Mouse (Mus musculus) E14TG2a.4 (cell line): ENCODE measurements around the gene Abhd14b.

Source experiments
- CTCF ChIP-seq: conservative IDR thresholded peaks from 2 replicates; pipeline ENCODE4 v1.5.1; 2014; ENCODE audit warnings: low read length
- NANOG ChIP-seq: IDR thresholded peaks from 2 replicates; pipeline ENCODE4 v1.6.1; 2014; ENCODE audit warnings: borderline replicate concordance, low read length, mixed read lengths
- POU5F1 ChIP-seq: IDR thresholded peaks from 2 replicates; pipeline ENCODE4 v1.6.1; 2014; ENCODE audit warnings: low read length, borderline replicate concordance

DNA sequence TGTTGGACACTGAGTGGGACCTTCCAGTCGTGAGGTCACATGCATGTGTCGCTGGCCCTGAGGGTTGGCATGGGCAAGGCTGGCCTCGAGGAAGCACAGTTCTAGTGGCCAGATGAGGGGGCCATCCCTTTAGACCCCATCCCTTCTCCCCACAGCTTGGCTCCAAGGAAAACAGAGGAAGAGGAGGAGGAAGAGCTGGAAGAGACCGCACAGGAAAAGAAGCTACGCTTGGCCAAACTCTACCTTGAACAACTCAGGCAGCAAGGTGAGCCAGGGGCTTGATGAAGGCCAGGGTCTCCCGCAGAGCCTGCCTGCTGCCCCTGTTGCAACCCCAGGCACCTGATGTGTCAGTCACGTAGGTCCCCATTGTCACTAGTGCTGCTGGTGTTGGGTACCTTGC is 33.3 kb downstream of the Abhd14b start:
- TF ChIP-seq NANOG (no peak), CTCF (no peak), POU5F1 (no peak)
